Mouse (Mus musculus): ENCODE results near the gene H1foo.

DNA sequence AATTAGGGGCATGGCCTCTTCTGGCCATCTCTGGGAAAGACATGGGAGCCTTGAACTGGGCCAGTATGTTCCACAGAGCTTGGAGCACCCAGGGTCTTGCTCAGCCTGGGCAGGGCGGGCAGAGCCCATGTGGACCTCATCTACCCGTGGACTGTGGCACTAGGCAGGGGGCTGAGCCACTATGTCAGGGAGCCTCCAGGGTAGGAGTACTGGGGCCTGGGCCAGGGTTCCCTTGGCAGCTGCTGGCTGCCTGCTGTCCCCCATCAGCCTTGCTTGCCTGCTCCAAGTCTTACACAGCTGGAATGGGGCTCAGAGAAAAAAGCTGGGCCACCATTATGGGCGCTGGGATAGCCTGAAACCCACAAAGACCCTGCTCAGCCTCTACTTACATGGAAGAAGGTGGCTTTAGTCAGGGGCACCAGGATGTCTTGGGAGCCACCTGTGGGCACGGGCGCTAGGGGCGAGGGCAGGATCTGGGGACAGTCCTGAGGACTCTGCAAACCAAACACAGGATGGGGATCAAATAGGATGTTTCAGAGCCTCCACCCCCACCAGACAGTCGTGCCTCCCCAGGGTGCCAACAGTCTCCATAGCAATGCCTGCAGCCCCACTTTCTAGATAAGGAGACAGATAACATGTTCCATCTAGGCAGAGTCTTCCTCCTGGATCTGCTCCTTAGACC, 27.5 kb downstream of the H1foo start:
- TF ChIP-seq CTCF (IDR thresholded peaks at IDR 0.05; ENCODE audit: borderline replicate concordance, extremely low read depth, insufficient read depth, insufficient read length) (no peak), POLR2A (IDR thresholded peaks at IDR 0.05; ENCODE audit: borderline replicate concordance, extremely low read depth, insufficient read depth, insufficient read length, poor library complexity, severe bottlenecking) (no peak)
